Comparison of ENCODE assay signal across 9 mouse cellular contexts in the genomic region with DNA sequence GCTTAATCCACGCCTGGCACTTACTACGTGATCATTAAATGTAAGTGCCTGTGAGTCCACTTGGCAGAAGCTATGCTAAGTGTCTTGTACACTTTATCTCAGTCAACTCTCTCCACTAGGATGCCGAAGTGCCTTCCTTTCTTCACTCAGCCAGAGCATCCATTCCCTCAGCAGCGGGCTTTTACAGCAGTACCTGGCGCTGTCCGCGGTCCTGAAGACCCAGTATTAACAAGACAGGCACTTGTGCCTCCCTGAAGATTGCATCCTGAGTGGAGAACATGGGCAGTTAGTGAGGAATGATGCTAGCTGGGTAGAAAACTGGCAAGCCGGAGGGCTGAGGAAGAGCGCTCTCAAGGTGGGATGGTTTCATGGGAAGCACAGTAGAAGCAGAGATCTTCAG.
DNase-seq lines count a peak whose midpoint lies in the region; ATAC-seq lines count a peak whose summit lies in the region.
"Had no signal": no experiment of that assay in that cellular context is flagged by ENCODE, and none has a peak within 500 bp of the region (broad histone marks: within the 10 kb centered on the region; RNA-seq: fewer than 3 reads in every experiment).

No protein-coding gene starts in this region.

- no peak overlapping the region for H3K27ac ChIP-seq in neural tube, embryonic 15.5 days (replicated peaks)
- H3K27ac ChIP-seq: embryonic facial prominence, embryonic 15.5 days had no signal

- H3K36me3 ChIP-seq in neural tube, embryonic 15.5 days: no peaks in the 10 kb centered on the region
- H3K36me3 ChIP-seq: embryonic facial prominence, embryonic 15.5 days had no signal

- ATAC-seq in CD4-positive, CD25-positive, alpha-beta regulatory T cell, adult 4 months: no peak
- no peak for ATAC-seq in neural tube, embryonic 15.5 days (ENCODE audit: low FRiP score)
- no peak for ATAC-seq in megakaryocyte, adult 5-6 weeks (ENCODE audit: poor library complexity, severe bottlenecking)

- intact Hi-C loops in heart, postnatal 36 days (cut with DNase I): no loop called here

- H3K4me1 ChIP-seq in neural tube, embryonic 15.5 days: peaks cover 16% of the 10 kb centered on the region
- H3K4me1 ChIP-seq: embryonic facial prominence, embryonic 15.5 days had no signal

- H3K9me3 ChIP-seq in neural tube, embryonic 15.5 days (replicated peaks): no peaks in the 10 kb centered on the region
- H3K9me3 ChIP-seq: embryonic facial prominence, embryonic 15.5 days had no signal

- H3K4me3 ChIP-seq in neural tube, embryonic 15.5 days (replicated peaks): no peak overlapping the region
- H3K4me3 ChIP-seq: embryonic facial prominence, embryonic 15.5 days had no signal

- DNase-seq in CD4-positive, CD25-positive, alpha-beta regulatory T cell, adult 2 months (ENCODE audit: low read depth, low spot score): peak; percentile 1
- peak; percentile 76 for DNase-seq in neural tube, embryonic 10.5 days (ENCODE audit: extremely low spot score, low spot score)
- DNase-seq in heart, postnatal 36 days: peak; percentile 15 to 50
- peak; percentile 41 to 60 for DNase-seq in lung, postnatal 4 days
- DNase-seq in cerebellum, adult 11 months: no peak

- no peaks in the 10 kb centered on the region for H3K27me3 ChIP-seq in neural tube, embryonic 15.5 days (replicated peaks)
- H3K27me3 ChIP-seq: embryonic facial prominence, embryonic 15.5 days had no signal

- H3K9ac ChIP-seq in neural tube, embryonic 15.5 days (replicated peaks): no peak overlapping the region
- H3K9ac ChIP-seq: embryonic facial prominence, embryonic 15.5 days had no signal

- WGBS in neural tube, embryonic 15.5 days: 45% methylated on average over 9 of the region's 9 CpGs

- H3K4me2 ChIP-seq in neural tube, embryonic 15.5 days: no peak overlapping the region
- H3K4me2 ChIP-seq: embryonic facial prominence, embryonic 15.5 days had no signal
